Mouse (Mus musculus) kidney, adult 11 months (tissue): ENCODE measurements around the gene Pin1.
"Not testable (repeated sequence)": the region's sequence is repeated elsewhere in the genome, so short reads cannot be mapped to it uniquely, and the experiment has no call there.

Experiments used
- DNase-seq: peaks from one replicate; pipeline ENCODE4 v3.0.0; 2022

Gene Pin1

DNA sequence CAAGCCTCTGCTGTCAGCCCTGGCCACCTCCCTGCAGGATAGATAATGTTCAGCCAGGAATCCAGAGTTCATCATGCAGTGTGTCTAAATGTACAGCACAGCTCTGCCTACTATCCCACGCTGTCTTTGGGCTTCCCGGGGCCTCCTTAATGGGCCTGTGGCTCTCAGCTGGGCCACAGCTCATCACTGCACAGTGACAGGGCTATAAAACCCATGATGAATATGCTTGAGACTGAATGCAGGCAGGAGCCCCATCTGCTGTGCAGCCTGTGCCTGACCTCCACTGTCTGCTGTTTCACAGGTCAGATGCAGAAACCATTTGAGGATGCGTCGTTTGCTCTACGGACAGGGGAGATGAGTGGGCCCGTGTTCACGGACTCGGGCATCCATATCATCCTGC lies 11.0 kb downstream of the Pin1 start:
- no peak for DNase-seq

GRCm38 (mm10) chr9:20663956-20664355 lies 12.1 kb downstream of the Pin1 start:
- DNase-seq = no peak

GRCm38 (mm10) chr9:20664366-20664765 lies 12.5 kb downstream of the Pin1 start:
- no peak for DNase-seq

DNA sequence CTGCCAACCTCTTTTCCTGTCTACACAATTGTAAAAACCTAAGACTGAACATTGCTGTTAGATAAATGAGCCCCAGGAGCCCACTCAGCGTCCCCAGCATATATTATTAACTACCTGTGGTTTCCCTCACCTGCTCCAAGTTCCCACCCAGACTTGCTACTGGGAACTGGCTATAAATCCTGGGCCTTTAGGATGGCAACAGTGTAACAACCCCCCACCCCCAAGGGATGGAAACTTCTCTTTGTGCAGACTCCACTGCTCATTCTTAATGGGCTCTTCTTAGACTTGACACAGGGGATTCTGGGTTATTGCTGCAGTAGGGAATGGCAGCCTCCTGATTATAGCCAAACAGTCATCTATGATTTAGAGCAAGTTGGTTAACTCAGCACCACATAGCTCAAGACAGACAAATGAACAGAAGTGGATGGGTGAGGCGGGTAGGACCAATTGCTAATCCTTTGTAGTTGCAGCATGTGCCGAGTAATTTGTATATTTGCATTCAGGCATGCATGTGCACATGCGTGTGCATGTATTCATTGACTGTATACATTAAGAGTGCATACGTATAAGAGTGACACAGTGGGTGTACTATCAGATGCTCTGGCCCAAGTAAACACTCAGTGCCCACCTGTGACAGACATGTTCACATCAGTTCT lies 13.2 kb downstream of the Pin1 start:
- DNase-seq = no peak

- DNase-seq = no peak
Observed at GRCm38 (mm10) chr9:20665925-20666324, 14.0 kb downstream of the Pin1 start.

DNA sequence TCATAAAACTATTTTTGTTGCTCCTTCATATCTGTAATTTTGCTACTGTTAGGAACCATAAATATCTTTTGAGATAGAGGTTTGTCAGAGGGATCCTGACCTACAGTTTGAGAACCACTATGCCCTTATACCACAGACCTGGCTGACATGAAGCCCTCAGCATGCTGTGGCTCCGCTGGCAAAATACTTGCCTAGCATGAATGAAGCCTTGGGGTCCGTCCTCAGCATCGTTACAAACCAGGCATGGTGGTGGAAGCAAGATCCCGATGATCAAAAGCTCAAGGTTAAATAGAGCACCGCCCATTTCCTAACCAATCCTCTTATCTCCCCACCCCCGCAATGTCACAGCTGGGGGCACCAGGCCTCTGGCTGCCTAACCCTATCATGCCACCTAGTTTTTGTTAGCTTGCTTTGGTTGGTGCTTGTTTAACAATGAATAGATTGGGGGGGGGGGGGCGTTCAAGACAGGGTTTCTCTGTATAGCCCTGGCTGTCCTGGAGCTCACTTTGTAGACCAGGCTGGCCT lies 14.7 kb downstream of the Pin1 start:
- no peak for DNase-seq

DNA sequence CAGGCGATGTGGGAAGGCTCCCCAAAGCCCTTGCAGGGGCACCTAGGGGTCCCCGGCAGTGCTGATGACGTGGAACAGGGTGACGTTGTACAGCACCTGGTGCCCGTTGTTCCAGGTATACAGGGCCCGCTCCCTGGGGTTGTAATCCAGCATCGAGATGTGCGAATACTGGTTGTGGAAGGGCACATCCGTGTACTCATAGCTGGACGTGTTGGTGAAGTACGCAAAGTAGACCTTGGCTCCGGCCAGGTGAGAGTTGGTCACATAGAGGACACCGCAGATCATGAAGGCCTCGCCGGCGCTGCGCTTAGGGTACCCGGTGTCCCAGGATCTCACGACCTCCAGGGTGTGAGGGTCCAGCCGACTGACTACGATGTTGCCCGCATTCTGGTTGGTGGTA lies 16.2 kb downstream of the Pin1 start:
- DNase-seq = no peak

DNA sequence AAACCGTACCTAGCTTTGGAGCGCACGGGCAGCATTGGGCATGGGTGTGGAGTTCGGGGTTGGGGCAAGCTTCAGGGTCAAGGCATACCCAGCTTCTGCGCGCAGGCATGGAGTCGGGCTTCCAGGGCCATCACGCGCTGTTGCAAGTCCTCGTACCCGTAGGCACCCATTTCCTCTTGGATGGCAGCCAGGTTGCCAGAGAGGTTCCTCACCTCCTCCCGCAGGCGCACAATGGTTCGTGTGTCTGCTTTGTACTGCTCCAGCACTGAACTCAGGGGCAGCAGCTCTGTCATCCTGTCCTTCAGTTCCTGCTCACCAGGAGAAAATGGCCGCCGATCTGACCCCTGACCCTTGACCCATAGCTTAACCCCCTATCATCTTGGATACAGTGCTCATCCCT lies 20.2 kb downstream of the Pin1 start:
- DNase-seq = no peak

DNA sequence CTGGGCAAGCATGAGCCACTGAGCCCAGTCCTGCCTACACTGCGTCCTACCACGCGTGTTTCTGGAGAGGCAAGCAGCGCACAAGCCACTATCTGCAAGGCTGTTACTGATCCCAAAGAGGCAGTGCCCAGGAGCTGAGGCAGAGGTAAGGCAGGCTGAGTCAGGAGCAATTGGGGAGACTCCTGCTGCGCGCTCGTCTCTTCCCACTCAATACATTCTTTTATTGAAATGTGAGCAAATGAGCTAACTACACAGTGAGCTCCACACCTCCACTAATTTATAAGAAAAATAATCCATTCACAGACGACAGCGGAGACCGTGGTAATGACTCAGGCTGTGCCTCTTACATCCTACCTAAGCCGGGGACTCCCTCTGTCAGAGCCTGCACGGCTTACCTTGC lies 26.0 kb downstream of the Pin1 start:
- DNase-seq = no peak

DNA sequence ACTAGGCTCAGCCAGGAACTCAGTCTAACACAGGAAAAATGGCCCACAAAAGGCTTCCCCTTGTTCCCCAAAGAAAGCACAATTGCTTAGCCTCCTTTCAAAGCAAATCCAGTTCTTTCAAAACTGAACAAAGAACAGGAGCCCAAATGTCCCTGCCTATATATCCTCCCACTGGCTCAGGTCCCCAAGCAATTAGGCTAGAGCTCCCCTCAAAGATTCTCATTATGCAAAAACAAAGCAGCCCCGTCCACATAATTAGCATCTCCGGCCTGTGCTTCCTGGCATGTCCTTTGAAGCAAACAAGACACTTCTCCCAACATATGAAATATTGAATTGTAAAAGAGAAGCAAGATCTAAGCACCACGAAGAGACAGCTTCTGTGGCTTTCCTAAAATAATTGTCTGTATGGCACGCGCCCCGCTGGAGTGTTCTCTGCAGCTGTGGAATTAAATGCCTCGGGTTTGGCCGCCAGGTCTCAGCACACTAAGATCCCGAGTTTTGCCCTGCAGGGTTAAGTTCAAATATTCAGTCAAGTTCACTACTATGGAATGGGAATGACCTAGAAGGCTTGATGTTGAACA lies 28.6 kb downstream of the Pin1 start:
- DNase-seq = no peak

GRCm38 (mm10) chr9:20681546-20682388 lies 29.9 kb downstream of the Pin1 start:
- no peak for DNase-seq

- no peak for DNase-seq
Observed at GRCm38 (mm10) chr9:20682389-20682722, 30.5 kb downstream of the Pin1 start.

- no peak for DNase-seq
Observed at GRCm38 (mm10) chr9:20685081-20685861, 33.4 kb downstream of the Pin1 start.

DNA sequence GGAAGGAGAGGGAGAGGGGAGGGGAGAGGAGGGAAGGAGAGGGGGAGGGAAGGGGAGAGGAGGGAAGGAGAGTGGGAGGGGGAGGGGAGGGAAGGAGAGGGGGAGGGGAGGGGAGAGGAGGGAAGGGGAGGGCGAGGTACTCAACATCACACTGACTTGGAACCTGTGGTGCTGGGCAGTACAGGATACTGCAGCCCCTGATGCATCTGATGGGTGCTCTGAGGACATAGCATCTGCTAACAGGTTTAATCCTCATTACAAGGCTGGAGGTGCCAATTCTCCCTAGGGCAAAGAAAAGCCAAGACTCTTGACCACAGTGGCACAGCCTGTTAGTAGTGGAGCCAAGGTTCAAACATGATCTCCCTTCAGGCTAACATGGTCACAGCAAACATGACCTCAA lies 37.5 kb downstream of the Pin1 start:
- DNase-seq = no peak

GRCm38 (mm10) chr9:20689913-20690312 lies 38.0 kb downstream of the Pin1 start:
- no peak for DNase-seq

DNA sequence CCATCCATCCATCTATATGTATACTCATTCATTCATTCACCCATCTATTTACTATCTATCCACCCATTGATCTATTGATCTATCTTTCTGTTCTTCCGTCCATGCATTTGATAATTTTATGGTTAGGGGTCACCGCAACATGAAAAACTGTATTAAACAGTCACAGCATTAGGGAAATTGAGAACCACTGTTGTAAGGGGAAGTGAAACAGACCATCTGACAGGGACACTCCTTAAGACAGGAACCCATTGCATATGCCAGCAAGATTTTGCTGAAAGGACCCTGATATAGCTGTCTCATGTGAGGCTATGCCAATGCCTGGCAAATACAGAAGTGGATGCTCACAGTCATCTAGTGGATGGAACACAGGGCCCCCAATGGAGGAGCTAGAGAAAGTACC lies 38.6 kb downstream of the Pin1 start:
- DNase-seq = not testable (repeated sequence)

DNA sequence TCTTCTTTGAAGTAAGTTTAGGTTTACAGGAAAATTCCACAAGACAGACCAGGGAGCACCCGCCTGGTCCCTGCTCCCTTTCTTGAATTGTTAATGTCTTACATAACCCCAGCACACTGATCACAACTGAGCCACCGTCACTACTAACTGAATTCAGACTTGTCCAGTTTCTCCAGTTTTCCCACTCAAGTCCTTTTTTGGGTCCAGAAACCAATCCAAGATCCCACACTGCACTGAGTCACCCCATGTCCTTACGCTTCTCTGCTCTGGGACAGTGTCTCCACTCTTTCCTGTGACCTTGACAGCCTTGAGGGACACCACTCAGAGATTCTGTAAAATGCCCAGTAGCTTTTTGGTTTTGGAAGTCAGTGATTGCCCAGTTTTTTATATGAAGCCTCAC lies 41.0 kb downstream of the Pin1 start:
- DNase-seq = no peak

- no peak for DNase-seq
Observed at GRCm38 (mm10) chr9:20694721-20695235, 42.9 kb downstream of the Pin1 start.

GRCm38 (mm10) chr9:20696107-20696712 lies 44.3 kb downstream of the Pin1 start:
- DNase-seq = no peak

DNA sequence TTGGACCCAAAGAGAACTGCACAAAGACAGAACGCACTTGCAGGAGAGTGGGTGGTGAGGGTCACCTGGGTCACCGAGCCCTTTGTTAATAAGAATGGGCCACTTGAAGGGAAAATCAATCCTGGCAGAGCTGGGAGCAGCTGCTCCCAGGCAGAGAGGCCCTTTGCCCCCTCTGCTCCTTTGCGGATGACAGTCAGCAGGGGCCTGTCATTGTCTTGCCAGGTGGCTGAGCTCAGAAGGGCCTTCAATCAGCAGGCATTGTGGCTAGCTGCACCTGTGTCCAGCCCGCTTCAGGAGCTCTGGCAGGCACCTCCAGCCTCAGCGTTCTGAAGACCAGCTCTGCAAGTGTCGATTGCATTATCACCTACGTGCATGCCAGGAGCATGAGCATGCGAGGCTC lies 45.6 kb downstream of the Pin1 start:
- DNase-seq = no peak

GRCm38 (mm10) chr9:20703832-20704380 lies 52.0 kb downstream of the Pin1 start:
- no peak for DNase-seq

- no peak for DNase-seq
Observed at GRCm38 (mm10) chr9:20705420-20705819, 53.5 kb downstream of the Pin1 start.
